Mouse (Mus musculus): ENCODE results near the gene Car14.
"Not testable (repeated sequence)": the region's sequence is repeated elsewhere in the genome, so short reads cannot be mapped to it uniquely, and the experiment has no call there.

The Car14 gene

DNA sequence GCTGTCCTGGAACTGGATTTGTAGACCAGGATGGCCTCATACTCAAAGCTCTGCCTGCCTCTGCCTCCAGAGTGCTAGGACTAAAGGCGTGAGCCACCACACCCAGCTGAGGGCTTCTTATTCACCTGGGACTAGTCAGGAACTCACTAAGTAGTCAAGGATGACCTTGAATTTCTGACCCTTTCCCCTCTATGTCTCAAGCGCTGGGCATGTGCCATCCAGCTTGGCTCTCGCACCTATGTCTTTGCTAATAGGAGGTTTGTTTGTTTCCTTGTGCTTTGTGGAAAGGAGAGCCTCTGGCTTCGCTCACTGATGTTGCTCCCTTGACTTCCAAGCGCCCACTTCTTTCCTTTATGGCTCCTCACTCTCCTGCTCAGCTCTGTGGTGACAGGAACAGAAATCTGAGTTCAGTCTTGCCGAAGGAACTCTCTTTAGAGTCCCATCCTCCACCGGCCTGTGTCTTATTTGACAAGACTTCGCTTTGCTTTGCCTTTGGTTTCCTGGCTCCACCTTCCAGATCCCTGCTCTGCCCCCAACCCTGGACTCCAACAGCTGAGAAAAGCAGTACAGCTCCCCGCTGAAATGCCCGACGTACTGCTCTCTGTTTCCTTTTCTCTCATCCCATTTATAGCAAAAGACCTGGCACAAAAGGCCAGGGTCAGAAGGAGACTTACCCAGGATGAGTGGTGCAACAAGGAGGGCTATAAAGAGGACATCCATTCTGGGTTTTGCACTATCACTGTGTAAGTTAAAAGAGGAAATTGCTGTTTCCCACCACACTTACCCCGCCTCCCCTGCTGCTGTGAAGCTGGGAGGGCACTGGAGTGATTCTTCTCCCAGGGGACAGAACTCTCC lies 13.1 kb downstream of the Car14 start, which contains the start of gene BC028528:
BC028528 (minus strand) TSS at position 795 of the 855 bp plus-strand sequence.
- peak; percentile 56 for DNase-seq

DNA sequence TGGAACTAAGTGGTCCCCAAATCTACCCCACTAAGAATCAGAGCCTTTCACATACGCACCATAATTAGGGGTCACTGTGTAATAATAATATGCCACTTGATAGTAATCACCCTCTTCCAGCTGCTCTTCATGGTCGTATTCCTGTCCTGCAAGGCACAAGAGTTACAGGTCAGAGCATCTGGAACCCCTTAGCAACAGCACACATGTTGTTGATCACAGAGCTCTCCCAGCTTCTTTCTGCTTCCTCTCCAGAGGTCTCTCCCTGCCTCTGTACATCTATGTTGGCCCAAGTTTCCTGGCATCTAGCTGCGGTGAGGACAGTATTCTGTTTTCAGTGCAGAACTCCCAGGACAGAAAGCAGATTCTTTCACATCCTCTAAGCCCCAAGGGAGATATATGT lies 14.8 kb downstream of the Car14 start:
- no peak for DNase-seq

DNA sequence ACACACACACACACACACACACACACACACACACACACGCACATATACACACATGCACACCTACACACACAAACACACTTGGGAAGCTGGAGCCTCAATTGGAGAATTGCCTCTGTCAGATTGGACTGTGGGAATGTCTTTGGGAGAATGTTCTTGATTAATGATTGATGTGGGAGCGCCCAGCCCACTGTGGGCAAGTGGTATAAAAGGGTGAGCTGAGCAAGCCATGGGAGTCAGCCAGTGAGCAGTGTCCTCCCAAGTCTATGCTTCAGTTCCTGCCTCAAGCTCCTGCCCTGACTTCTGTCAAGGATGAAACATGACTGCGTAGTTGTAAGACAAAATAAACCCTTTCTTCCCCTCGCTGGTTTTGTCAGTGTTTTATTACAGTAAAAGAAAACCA lies 16.9 kb downstream of the Car14 start:
- peak; percentile 61 for DNase-seq

DNA sequence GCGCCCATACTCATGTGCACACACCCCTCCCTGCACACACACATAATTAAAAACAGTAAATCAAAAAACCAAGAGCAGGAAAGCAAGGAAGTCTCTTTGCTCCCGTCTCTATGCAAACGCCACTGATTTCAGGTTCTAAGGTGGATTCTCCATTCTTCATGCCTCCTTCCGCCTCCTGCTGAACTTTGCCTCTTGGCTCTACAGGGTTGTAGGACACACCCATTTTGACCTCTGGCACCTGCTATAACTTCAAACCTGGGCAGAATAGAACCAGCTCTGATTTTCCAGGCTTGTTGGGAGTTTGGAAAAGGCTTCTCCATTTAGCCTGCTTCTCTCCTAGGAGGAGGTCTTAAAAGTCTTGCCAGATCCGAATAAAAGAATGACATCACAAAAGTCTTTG lies 20.1 kb downstream of the Car14 start:
- peak; percentile 63 for DNase-seq

DNA sequence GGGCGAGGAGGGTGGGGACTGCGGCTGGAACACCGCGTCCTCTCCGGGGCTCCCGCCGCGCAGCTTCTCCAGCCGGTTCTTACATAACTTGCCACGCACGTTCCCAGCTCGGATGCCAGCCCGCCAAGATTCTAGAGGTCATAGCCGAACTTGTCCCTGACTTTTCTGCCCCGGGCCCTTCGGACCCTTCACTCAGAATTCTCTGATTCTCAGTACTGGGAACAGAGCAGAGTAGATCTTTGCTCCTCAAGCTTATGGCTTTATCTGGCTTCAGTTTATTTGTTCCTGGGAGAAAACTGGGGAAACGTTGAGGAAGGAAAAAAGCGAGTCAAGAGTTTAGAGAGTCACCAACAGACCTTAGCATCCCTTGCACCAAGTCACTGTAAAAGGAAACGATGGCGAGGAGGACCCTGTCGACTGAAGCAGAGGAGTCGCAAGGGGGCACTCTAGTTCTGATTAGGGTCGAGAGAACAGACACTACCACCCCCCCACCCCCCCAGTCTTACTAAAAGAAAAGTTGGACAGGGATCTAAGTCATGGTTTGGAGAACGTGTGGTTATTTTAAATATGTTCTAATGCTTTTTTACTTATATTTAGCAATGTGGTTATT lies 21.6 kb downstream of the Car14 start:
- peak; percentile 87 for DNase-seq

DNA sequence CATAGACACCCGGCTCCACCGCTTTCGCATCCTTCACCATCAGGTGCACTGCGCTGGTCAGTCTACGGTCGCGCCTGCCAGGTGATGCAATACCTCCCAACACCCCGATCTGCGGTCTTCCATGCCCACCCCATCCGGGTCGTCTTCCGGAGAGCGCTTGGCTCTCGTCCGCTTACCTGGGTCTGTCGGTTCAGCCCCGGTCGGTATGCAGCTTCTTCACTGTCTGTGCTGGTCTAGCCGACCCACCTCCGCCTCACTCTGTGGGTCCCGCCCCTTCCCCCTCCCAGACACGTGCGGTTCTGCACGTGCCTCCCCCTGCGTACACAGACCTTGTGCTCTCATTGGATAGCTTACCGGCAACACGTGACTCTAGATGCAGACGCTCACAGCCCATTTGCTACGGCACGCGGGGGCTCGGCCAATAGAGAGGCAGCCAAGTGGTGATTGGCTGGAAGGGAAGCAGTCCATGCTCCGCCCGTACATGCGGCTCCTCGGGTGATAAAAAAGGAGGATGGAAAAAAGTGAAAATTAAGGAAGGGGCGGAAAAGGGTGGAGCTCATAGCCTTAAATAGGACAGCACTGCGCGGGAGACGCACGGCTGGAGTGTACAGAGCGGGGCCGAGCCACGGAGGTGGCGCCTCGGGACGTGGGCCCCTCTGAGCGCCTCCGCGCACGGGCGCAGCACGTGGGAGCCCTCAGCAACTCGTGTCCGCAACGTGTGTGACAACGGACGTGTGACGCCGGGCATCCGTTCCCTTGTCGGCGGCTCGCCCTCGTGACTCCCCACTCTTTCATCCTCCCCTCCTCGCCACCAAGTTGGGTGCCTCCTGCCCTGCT lies 22.3 kb downstream of the Car14 start, which contains the start of gene Ciart:
Ciart (minus strand) TSS at position 273 of the 837 bp plus-strand sequence.
- DNase-seq: peak; percentile 96

DNA sequence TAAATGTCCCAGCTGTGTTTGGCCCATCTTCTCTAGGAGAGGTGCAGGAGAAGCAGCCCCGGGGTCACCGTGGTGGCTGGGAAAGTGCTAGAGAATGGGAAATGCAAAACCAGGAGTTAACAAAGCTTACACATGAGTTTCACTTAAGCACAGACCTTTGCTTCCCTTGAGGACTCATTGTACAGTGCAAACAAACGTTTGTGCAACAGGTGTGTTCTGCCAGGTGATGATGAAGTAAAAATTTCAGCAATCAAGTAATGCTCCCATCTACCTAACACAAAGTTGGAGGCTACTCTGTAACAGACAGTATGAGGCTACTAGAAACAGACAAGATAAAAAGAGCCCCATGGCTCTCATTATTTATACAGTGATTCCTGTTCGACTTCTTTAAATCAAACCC lies 25.4 kb downstream of the Car14 start:
- no peak for DNase-seq

DNA sequence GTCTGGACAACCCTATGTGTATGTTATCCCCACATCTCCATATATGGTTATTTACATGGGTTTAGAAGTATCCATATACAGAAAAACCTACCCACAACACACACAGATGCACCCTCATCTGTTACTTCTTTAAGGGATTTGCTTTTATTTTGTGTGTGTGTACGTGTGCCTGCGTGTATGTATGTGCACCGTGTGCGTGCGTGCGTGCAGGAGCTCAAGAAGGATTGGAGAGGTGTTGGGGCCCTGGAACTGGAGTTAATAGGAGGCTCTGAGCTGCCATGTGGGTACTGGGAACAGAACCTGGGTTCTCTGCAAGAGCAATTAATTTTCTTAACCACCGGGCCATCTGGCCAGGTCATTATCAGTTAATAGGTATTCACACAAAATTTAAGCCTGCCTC lies 32.4 kb downstream of the Car14 start:
- DNase-seq: no peak

DNA sequence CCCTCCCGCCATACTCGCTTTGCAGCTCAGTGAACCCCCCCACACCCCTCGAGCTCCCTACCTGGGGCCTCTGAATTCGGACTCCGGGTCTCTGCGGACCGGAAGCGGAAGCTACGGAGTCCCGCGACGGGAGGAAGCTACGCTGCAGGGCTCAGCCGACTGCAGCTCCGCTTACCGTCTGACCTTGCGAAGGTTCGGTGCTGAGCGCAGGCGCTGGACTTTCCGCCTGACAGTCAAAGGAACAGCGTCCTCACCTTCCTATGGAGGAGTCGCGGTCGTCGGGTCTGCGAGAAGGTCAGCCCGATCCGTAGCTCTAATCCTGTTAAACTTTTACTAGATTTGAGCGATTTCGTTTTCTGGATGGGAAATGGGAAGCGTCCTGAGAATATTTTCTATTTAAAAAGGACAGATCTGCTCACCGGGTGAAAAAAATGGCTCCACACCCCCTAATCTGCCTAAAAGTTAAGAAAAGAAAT lies 33.1 kb downstream of the Car14 start, which contains the start of gene Mrps21:
Mrps21 (minus strand) TSS at position 128 of the 476 bp plus-strand sequence.
- DNase-seq: peak; percentile 92

DNA sequence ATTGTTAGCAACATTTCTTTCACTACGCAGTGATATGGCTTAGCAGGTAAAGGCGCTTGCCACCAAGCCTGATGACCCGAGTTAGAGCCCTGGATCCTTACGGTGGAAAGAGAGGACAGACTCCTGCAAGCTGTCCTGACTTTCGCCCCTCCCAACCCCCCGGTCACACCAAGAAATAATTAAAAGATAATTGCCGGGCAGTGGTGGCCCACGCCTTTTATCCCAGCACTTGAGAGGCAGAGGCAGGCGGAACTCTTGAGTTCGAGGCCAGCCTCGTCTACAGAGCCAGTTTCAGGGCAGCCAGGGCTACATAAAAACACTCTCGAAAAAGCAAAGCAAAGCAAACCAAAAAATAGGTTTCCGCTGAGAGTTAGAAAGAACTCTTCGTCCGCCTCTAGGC lies 33.5 kb downstream of the Car14 start:
- DNase-seq: no peak

DNA sequence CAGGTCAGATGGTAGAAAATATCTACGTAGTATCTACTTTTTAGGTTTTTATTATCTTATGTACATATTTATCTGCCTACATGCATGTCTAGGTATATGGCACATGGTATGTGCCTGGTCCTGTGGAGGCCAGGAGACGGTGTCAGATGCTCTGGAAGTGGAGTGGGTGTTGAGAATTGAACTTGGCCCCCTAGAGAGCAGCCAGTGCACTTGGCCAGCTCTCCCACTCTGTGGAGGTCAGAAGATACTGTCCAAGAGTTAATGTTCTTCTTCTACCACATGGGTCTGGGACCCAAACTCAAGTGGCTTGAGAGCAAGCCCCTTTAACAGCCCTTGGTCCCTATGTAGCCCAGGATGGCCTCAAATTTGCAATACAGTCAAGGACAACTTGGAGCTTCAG lies 37.1 kb downstream of the Car14 start:
- no peak for DNase-seq

DNA sequence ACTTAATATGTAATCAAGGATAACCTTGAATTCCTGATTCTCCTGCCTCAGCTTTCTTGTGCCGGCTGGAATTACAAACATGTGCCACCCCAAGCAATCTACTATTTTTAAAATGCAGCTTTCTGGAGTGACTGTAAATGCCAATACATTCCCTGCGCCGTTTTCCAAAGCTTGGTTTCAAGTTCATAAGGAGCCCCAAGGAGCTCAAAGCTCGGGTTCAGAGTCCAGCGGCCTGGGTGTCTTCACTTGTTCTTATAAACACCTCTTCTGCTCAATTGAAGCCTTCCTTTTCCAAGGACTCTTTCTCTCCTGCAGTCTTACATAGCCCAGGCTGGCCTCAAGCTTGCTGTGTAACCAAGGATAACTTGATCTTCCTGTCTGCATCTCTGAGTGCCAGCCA lies 38.4 kb downstream of the Car14 start:
- peak; percentile 57 for DNase-seq

DNA sequence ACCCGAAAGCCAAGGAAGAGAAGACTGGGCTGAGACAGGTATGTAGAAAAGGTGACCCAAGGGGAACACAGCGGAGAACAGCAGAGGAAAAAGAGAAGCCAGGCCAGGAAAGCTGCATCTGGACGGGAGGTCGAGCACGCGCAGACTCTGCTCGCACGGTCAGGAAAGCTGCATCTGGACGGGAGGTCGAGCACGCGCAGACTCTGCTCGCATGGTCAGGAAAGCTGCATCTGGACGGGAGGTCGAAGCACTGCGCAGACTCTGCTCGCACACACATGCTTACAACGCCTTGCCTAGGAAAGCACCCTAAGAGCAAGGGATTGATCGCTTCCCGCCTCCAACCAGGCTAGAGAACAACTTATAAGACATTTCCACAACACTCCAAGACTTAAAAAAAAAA lies 38.9 kb downstream of the Car14 start:
- DNase-seq: no peak

DNA sequence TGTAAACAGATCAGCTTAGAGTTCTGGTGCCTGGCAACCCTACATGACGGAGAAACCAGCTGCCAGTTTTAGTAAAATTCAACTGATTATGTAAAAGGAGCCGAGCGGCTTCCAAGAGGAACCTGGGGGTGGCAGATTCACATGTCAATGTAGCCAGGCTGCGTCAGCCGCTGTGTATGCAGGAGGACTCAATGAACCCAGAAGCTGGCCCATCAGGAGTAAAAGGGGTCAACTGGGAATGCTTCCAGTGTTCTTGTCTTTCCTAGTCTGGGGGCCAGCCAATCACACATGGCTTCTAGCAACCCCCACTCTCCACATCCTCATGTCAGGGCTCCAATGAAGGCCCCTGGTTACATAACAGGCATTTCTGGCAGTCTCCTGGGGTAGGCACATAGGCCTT lies 39.4 kb downstream of the Car14 start:
- peak; percentile 66 for DNase-seq

DNA sequence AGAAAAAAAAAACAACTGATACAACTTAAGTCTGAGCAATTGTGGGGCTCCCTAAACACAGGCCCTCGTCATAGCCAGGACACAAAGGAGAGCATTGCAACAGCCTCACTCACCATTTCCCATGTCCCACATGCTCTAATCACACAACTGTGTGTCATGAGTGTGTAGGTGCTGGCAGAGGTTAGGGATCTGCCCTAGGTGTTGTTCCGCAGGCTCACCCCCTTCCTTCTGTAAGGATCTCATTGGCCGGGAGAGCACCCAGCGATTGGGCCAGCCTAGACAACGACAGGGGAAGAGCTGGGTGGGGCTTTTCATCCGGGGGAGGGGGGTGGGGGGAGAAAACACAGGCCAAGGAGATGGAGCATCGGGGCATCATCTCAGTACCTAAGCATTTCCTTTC lies 40.9 kb downstream of the Car14 start:
- DNase-seq: no peak

DNA sequence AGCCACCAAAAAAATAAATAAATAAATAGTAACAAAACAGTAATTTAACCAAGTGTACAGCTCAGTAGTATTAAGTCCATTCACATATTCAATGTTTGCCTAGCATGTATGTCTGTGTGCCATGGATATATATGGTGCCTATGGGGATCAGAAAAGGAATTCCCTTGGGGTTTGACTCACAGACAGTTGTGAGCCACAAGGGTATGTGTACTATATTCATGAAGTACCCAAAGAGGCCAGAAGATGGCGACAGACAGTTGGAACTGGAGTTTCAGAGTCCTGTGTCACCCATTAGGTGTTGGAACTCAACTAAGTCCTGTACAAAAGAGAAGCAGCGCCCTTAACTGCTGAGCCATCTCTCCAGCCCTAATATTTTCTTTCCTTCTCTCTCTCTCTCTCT lies 42.7 kb downstream of the Car14 start:
- peak; percentile 91 for DNase-seq

DNA sequence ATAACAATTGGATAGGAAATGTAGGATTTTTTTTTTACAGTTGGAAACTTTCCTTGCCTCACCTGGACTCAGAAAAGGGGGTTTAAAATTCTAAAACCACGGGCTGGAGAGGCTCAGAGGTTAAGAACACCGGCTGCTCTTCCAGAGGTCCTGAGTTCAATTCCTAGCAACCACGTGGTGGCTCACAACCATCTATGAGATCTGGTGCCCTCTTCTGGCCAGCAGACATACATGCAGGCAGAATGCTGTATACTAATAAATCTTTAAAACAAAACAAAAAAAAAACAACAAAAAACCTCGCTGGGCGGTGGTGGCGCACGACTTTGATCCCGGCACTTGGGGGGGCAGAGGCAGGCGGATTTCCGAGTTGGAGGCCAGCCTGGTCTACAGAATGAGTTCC lies 43.3 kb downstream of the Car14 start:
- no peak for DNase-seq

DNA sequence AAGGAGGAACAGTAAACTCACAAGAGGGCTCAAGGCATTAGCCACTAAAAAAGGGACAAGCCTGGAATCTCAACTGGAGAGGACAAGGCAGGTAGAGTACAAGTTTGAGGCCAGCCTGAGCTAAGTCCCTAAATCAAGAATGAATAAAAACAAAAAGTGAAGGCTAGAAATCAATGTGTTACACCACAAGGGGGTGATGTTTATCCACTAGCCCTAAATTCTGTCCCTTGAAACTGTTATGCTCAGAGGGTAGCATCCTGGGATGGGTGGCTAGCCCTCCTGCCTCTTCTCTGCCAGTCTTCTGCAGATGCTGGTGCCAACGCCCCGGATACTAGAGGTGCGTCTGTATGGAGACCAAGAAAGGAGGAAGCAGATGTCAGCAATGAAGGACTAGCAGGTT lies 44.2 kb downstream of the Car14 start:
- no peak for DNase-seq

DNA sequence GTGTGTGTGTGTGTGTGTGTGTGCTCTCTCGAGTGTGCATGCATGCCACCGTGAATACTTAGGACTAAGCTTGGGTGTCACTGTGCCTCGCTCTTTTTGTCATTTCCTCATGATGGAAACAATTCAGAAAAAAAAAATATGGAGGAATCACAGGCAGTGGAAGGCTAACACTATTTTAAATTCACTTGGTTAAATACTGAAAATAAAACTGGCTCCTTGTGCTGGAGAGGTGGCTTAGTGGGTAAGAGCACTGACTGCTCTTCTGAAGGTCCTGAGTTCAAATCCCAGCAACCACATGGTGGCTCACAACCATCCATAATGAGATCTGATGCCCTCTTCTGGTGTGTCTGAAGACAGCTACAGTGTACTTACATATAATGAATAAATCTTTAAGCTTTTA lies 46.2 kb downstream of the Car14 start:
- not testable (repeated sequence) for DNase-seq

DNA sequence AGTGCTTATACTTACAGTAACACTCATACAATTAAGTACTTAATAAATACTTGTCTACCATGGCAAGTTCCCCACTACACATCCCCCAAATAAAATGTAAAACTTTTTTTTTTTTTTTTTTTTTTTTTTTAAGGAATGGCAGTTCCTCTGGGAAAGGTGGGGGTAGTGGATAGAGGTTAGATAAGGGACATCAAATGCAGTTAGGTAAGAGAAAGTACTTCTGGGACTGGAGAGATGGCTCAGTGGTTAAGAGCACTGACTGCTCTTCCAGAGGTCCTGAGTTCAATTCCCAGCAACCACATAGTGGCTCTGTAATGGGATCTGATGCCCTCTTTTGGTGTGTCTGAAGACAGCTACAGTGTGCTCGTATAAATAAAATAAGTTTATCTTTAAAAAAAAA lies 47.4 kb downstream of the Car14 start:
- DNase-seq: not testable (repeated sequence)

DNA sequence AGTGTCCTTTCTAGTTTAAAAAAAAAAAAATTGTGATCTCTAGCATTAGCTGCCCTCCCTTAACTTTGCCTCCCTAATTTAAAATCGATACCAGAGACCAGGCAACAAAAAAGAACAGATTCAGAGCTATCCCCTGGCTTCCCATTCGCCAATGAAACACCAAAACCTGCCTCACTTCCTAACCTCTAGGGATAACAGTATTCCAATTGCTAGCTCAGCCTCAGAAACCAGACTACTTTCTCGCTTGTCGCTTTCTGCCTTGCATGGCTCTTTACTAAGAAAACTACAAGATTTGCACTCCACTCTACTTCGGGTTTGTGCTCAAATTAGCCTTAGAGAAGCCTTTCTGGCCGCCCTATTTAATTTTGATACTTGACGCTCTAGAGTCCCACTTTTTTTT lies 48.4 kb downstream of the Car14 start:
- DNase-seq: no peak

DNA sequence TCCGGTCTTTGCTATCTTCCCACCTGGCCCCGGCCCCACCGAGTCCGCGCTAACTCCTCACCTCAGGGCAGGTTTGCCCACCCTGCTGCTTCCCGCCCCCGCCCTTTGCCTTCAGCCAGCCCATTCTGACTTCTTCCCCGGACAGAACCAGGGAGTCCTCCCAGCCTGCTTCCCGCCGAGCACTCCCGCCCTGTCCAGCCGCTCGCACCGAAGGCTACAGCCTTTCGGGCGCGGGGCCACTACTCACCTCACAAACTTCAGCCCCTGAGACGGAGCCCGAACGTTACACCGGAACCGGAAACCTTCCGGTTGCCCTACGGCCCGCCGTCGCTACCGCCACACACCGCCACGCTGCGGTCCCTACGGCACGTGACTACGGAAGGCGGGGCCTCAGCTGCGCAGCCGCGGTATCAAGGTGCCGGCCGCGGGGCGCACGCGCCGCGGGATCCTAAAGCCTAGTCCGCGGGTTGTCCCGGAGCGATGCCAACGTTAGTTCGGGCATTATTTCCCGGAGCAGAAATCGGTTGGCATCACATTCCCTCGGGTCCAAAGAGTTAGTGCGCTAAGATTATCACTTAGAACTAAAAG lies 48.9 kb downstream of the Car14 start, which contains the start of gene Prpf3:
Prpf3 (minus strand) TSS at position 384 of the 588 bp plus-strand sequence.
- peak; percentile 97 for DNase-seq

DNA sequence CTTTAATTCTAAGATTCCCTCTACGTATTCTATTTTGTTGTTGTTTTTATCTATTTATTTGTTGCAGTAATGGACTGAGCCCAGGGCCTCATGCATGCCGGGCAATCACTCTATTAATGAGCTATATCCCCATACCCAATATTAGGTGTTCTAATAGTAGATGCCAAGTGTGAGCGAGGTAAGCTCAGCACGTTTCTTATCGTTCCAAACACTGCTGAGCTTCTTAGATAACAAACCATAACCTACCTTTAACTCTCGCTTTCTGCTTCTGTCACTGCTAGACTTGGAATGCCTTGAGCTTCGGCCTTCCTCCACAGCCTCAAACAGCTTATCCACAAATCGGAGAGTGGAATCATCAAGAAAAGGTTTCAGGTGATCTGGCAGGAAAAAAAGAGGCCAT lies 53.2 kb downstream of the Car14 start:
- DNase-seq: no peak
